Comparison of ENCODE assay signal across 8 mouse cellular contexts in the genomic region with DNA sequence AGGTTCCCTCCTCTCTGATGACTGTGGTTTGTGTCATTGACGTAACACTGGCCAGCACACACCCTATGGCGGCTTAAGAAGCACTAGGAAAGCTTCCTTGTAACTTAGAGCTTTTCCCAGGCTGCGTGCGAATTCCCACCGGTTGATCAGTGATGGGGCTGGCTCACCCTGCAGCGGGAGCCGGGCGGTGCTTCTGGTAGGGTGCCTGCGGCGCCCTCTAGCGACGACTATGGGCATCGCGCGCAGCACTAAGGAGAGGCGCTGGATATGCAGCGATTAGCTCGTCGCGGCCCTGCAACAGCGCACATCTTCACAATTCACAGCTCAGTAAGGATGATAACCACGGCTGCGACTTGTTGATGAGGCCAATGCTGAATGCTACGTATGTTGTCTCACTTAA. TPM values are rescaled to one million over a fixed set of nuclear protein-coding genes. Genes with fewer than 3 reads are reported as not detected.
DNase-seq lines count a peak whose midpoint lies in the region; ATAC-seq lines count a peak whose summit lies in the region.

No protein-coding gene starts in this region.

- DNase-seq in adrenal gland, postnatal 25 days = peak; percentile 57
- peak; percentile 93 for DNase-seq in cerebellum, postnatal 36 days
- DNase-seq in frontal cortex, postnatal 25 days (ENCODE audit: low spot score in 2 of 2) = peak; percentile 77 to 85
- peak; percentile 31 for DNase-seq in induced T-regulatory cell, adult 2 months (ENCODE audit: low read depth)
- DNase-seq in left cerebral cortex, adult 11 months (ENCODE audit: low spot score) = peak; percentile 79
- peak; percentile 95 for DNase-seq in right cerebral cortex, postnatal 4 days

- peak; percentile 63 for ATAC-seq in megakaryocyte-erythroid progenitor cell, adult 5-6 weeks (replicated peaks; ENCODE audit: low FRiP score, low TSS enrichment, poor library complexity, severe bottlenecking)
- no peak for ATAC-seq in activated CD4-positive, CD25-positive, alpha-beta regulatory T cell, adult 4 months

RNA-seq across cellular contexts. Expression of gene Sgsm1, which starts 3.4 kb away (rescaled TPM):
- total RNA-seq in adrenal gland, postnatal 25 days (2021) = 7.8 and 14.5 TPM in 2 replicates
- total RNA-seq in megakaryocyte-erythroid progenitor cell, adult 5-6 weeks (2014; fragmentation: Nextera tagmentation) = 0.46 TPM in 1 of 2 replicates, not detected in the other
- 7.7 TPM in 1 of 2 replicates, not detected in the other for total RNA-seq in megakaryocyte-erythroid progenitor cell, adult 5-6 weeks (2017)
- polyA plus RNA-seq in activated CD4-positive, CD25-positive, alpha-beta regulatory T cell, adult 4 months (2017; shearing (Covaris generic)) = not detected

RNA-seq across cellular contexts. Expression of gene Aym1, which starts 43.1 kb away (rescaled TPM):
- total RNA-seq in adrenal gland, postnatal 25 days (2021) = not detected in 2 replicates
- total RNA-seq in megakaryocyte-erythroid progenitor cell, adult 5-6 weeks (2014; fragmentation: Nextera tagmentation) = not detected in 2 replicates
- not detected in 2 replicates for total RNA-seq in megakaryocyte-erythroid progenitor cell, adult 5-6 weeks (2017)
- polyA plus RNA-seq in activated CD4-positive, CD25-positive, alpha-beta regulatory T cell, adult 4 months (2017; shearing (Covaris generic)) = not detected

Comparison
In these comparisons a context has a peak if more than half of its experiments do, and no peak if none do; other contexts are left out.
1. DNase-seq: peak in every context shown above with its lines; median percentile 95 in right cerebral cortex, postnatal 4 days; 93 in cerebellum, postnatal 36 days; 81 in frontal cortex, postnatal 25 days; 79 in left cerebral cortex, adult 11 months; 57 in adrenal gland, postnatal 25 days; 31 in induced T-regulatory cell, adult 2 months.